Mouse (Mus musculus) hindbrain, embryonic 11.5 days (tissue): ENCODE data around the gene Krt35. TPM values are rescaled to one million over a fixed set of nuclear protein-coding genes. Genes with fewer than 3 reads are reported as not detected.

Experiments
- ATAC-seq: fragments of 200-750 bp; cut with Nextera tagmentation; 2 replicates; pipeline ENCODE4 v1.8.0; 2017; ENCODE audit warnings: mild to moderate bottlenecking, moderate TSS enrichment, moderate library complexity; ENCODE audit not compliant: low FRiP score
- DNase-seq: peaks from one replicate; pipeline ENCODE4 v3.0.0-alpha.2; 2015; ENCODE audit warnings: low spot score
- H3K27ac ChIP-seq: fragments of 300-500 bp; sonication (generic); 2 replicates; pipeline ENCODE4 v1.5.1; 2014; ENCODE audit warnings: mild to moderate bottlenecking, low read depth, low read length
- H3K27me3 ChIP-seq: fragments of 300-500 bp; sonication (generic); 2 replicates; pipeline ENCODE4 v1.6.1; 2014; ENCODE audit warnings: mild to moderate bottlenecking, low read length, moderate library complexity, mixed read lengths; ENCODE audit not compliant: control insufficient read depth, insufficient read depth
- H3K36me3 ChIP-seq: fragments of 300-500 bp; sonication (generic); 2 replicates; pipeline ENCODE4 v1.6.1; 2014; ENCODE audit warnings: mild to moderate bottlenecking, low read length, moderate library complexity, mixed read lengths; ENCODE audit not compliant: control insufficient read depth, insufficient read depth
- H3K4me1 ChIP-seq: fragments of 300-500 bp; sonication (generic); replicated peaks from 2 replicates; pipeline ENCODE4 v1.6.1; 2014; ENCODE audit warnings: low read length, mixed read lengths; ENCODE audit not compliant: control insufficient read depth, insufficient read depth
- H3K4me2 ChIP-seq: fragments of 300-500 bp; sonication (generic); replicated peaks from 2 replicates; pipeline ENCODE4 v1.6.1; 2014; ENCODE audit warnings: mild to moderate bottlenecking, low read depth, low read length
- H3K4me3 ChIP-seq: fragments of 300-500 bp; sonication (generic); 2 replicates; pipeline ENCODE4 v1.5.1; 2014; ENCODE audit warnings: low read depth, low read length
- H3K9ac ChIP-seq: fragments of 300-500 bp; sonication (generic); 2 replicates; pipeline ENCODE4 v1.6.1; 2014; ENCODE audit warnings: low read depth, low read length
- H3K9me3 ChIP-seq: fragments of 300-500 bp; sonication (generic); 2 replicates; pipeline ENCODE4 v1.6.1; 2016; ENCODE audit warnings: low read length; ENCODE audit not compliant: control insufficient read depth
- WGBS: fragments of 180-500 bp; shearing (Covaris S2); extraction: QIAGEN DNeasy Blood & Tissue Kit; methylation state at CpG from one replicate; pipeline ENCODE4 v1.1.7; 2014; 5-methylcytosine and 5-hydroxymethylcytosine counted together
- polyA plus RNA-seq: library from polyadenylated mRNA; unstranded; fragments of >200 nt; fragmentation: Nextera tagmentation; extraction: Ambion mirVana; gene quantifications from 2 replicates; pipeline ENCODE4 v1.2.1, GENCODE M21; 2014

The Krt35 gene
- polyA plus RNA-seq, 1 experiment from 2014 or later: not detected

DNA sequence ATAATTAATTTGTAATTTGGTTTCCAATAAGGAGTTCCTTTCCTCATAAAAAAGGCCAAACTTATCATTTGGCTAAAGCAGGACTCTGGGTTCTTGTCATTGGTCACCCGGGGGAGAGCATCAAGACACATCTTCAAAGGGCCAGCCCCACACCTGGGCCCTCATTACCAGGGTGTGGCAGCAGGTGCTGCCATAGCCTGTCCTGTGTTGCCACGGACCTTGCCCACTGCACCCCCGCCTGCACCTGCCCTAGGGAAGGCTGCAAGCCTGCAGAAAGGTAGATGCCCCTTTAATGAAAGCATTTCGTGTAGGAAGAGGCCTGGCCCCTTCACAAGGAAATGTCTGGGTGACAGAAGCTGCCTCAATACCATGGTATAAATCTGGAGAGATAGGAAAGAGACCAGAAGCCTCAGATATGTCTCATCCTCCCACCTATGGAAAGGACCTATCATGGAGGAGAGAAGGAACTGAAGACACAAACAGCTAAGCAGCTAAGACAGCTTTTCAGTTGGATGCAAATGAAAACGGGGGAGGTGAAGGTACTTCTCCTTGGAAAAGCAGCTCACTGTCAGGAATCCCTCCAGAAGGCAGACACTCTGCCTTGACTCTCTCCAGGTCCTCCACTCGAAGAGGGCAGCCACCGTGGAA is 7.5 kb downstream of the Krt35 start:
- Histone ChIP-seq H3K36me3 (no peaks in the 10 kb centered on the region), H3K4me3 (no peak overlapping the region), H3K27ac (no peak overlapping the region), H3K27me3 (no peaks in the 10 kb centered on the region), H3K4me2 (no peak overlapping the region), H3K4me1 (no peaks in the 10 kb centered on the region), H3K9ac (no peak overlapping the region), H3K9me3 (no peaks in the 10 kb centered on the region)
- no peak for DNase-seq
- no peak for ATAC-seq
- 63% methylated on average over 7 of the region's 7 CpGs for WGBS

GRCm38 (mm10) chr11:100087861-100088260 is 8.2 kb downstream of the Krt35 start, which contains the start of gene Krt32:
Gene Krt32 (minus strand): TSS chr11:100088226.
- H3K4me1 ChIP-seq: no peaks in the 10 kb centered on the region
- no peak for DNase-seq
- H3K27ac ChIP-seq: no peak within 1 kb of the TSS
- H3K4me3 ChIP-seq: no peak within 1 kb of the TSS
- H3K36me3 ChIP-seq: no peaks in the 10 kb centered on the region
- no peak for ATAC-seq
- no peaks in the 10 kb centered on the region for H3K9me3 ChIP-seq
- no peaks in the 10 kb centered on the region for H3K27me3 ChIP-seq
- no peak within 1 kb of the TSS for H3K4me2 ChIP-seq
- no peak within 1 kb of the TSS for H3K9ac ChIP-seq
- WGBS: 96% methylated on average over 10 of the region's 10 CpGs

GRCm38 (mm10) chr11:100073873-100074272 is 22.2 kb downstream of the Krt35 start:
- H3K4me3 ChIP-seq: no peak overlapping the region
- H3K9ac ChIP-seq: no peak overlapping the region
- H3K27me3 ChIP-seq: no peaks in the 10 kb centered on the region
- H3K4me1 ChIP-seq: no peaks in the 10 kb centered on the region
- WGBS: 70% methylated on average over 1 of the region's 1 CpGs
- no peak overlapping the region for H3K4me2 ChIP-seq
- no peaks in the 10 kb centered on the region for H3K36me3 ChIP-seq
- no peak for DNase-seq
- H3K27ac ChIP-seq: no peak overlapping the region
- no peaks in the 10 kb centered on the region for H3K9me3 ChIP-seq
- ATAC-seq: no peak

- WGBS: 76% methylated on average over 17 of the region's 17 CpGs
- Histone ChIP-seq H3K4me1 (no peaks in the 10 kb centered on the region), H3K4me2 (no peak overlapping the region), H3K9ac (no peak overlapping the region), H3K27me3 (no peaks in the 10 kb centered on the region), H3K36me3 (no peaks in the 10 kb centered on the region), H3K27ac (no peak overlapping the region), H3K9me3 (no peaks in the 10 kb centered on the region), H3K4me3 (no peak overlapping the region)
- ATAC-seq (no peak), DNase-seq (no peak)
Measured at GRCm38 (mm10) chr11:100067293-100068036, 28.6 kb downstream of the Krt35 start.

DNA sequence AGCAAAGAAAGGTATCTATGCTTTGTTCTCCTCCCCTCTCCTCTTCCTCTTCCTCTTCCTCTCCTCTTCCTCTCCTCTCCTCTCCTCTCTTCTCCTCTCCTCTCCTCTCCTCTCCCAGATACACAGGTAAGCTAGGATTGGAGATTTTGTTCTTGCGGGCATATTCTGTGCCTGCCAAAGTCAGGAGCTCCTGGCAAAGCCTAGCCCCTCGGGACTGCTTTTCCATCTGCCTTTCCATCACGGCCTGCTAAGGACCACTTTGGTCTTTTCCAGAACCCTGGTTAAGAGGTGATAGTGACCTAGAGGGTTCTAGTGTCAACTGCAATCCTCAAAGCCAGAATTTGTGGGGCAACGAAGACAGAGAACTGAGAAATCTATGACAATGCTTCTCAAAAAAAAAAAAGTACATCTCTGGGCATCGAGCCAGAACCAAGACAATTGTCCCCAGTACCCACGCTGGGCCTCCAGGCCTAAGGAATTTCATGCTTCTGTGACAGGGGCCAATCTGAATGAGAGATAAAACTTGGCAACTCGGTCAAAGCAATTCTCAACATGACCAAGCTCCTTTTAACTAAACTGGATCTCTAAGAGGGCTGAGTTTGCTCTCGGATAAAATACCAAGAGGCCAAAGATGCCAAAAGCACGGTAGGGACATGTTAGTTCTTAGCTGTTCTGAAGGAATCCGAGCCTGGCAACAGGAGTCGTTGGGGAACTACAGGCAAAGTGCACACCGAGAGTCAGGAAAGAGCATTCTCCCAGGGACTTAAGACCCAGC is 29.6 kb downstream of the Krt35 start:
- 80% methylated on average over 12 of the region's 12 CpGs for WGBS
- Histone ChIP-seq H3K4me3 (no peak overlapping the region), H3K4me2 (no peak overlapping the region), H3K4me1 (no peaks in the 10 kb centered on the region), H3K9me3 (no peaks in the 10 kb centered on the region), H3K36me3 (no peaks in the 10 kb centered on the region), H3K27me3 (no peaks in the 10 kb centered on the region), H3K27ac (no peak overlapping the region), H3K9ac (no peak overlapping the region)
- ATAC-seq (no peak), DNase-seq (no peak)

GRCm38 (mm10) chr11:100058875-100059274 is 37.2 kb downstream of the Krt35 start:
- Histone ChIP-seq H3K4me1 (no peaks in the 10 kb centered on the region), H3K27me3 (no peaks in the 10 kb centered on the region), H3K27ac (no peak overlapping the region), H3K9me3 (no peaks in the 10 kb centered on the region), H3K4me3 (no peak overlapping the region), H3K36me3 (no peaks in the 10 kb centered on the region), H3K9ac (no peak overlapping the region), H3K4me2 (no peak overlapping the region)
- WGBS: 69% methylated on average over 8 of the region's 8 CpGs
- ATAC-seq (no peak), DNase-seq (peak; percentile 14)

DNA sequence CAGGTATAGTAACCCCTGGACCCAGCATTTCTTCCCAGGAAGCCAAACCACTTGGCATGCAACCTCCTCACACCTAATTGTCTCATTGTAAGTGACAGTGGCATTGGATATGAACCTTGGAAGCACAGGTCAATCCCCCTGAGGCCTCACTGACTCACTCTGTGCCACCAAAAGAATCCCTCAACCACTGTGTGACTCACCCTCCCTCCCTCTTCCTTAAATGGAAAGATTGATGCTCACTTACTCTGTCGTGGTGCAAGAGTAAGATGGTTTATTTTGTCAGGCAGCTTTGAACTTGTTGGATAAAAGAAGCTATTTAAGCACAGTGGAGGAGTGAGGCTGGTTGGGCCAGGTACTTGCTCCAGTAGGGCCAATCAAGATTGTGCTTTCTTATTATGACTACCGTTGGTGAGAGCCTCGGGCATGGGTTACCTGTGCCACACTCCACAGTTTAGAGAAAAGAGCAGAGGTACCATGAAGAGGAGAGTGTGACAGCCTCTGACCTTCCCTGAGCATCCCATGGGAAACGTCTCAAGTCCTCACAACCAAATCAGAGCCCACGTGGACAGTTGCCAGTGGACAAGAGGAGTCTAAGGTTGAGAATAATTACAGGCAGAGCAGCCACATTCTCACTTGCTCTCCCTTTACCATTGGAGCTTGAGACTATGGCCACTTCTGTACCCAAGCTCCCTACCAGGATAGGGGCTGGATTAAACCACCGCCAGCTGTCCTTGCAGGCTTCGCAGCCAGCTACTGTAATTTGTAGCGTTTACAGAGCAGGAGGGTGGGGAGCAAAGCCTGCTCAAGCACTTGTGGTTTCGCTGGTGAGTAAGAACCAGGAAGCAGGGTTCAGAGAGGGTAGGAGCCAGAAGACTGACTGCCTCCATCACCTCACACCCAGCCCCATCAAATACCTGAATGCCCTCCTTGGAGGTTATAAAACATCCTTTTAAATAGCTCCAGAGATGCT is 40.1 kb downstream of the Krt35 start:
- Histone ChIP-seq H3K4me3 (no peak overlapping the region), H3K9ac (no peak overlapping the region), H3K36me3 (no peaks in the 10 kb centered on the region), H3K4me2 (no peak overlapping the region), H3K9me3 (no peaks in the 10 kb centered on the region), H3K4me1 (no peaks in the 10 kb centered on the region), H3K27me3 (no peaks in the 10 kb centered on the region), H3K27ac (no peak overlapping the region)
- WGBS: 83% methylated on average over 9 of the region's 9 CpGs
- no peak for ATAC-seq
- no peak for DNase-seq

DNA sequence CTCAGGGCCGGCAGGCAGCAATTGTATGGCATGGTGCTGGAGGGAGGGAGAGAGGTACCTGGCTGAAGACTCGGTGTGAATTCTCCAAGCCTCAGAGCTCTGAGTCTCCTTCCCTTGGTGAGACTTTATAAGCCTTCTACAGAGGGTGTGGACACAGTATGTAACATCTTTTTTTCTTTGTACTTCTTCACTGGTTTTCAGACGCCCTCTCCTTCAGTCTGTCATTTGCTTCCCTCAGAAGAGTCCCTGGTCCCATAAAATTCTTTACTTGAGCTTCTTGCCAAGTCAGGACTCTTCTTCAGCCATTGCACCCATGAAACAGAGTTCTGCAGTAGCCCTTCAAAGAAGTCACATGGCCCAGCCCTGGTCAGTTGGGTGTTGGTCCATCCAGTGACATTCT is 45.6 kb downstream of the Krt35 start, which contains the start of gene Krt31:
Gene Krt31, minus strand, starts transcription at position 101 of the 400 bp plus-strand sequence.
- Histone ChIP-seq H3K27me3 (no peaks in the 10 kb centered on the region), H3K4me2 (no peak within 1 kb of the TSS), H3K4me3 (no peak within 1 kb of the TSS), H3K27ac (no peak within 1 kb of the TSS), H3K9ac (no peak within 1 kb of the TSS), H3K4me1 (no peaks in the 10 kb centered on the region), H3K9me3 (no peaks in the 10 kb centered on the region), H3K36me3 (no peaks in the 10 kb centered on the region)
- no peak for ATAC-seq
- WGBS: 79% methylated on average over 2 of the region's 3 CpGs
- DNase-seq: no peak
